Mouse (Mus musculus): ENCODE measurements around the gene Wnt4. TPM values are rescaled to one million over a fixed set of nuclear protein-coding genes. Genes with fewer than 3 reads are reported as not detected.

Wnt4 gene
- total RNA-seq, 2 experiments from 2014 or later: 5.7 to 9.8 TPM

DNA sequence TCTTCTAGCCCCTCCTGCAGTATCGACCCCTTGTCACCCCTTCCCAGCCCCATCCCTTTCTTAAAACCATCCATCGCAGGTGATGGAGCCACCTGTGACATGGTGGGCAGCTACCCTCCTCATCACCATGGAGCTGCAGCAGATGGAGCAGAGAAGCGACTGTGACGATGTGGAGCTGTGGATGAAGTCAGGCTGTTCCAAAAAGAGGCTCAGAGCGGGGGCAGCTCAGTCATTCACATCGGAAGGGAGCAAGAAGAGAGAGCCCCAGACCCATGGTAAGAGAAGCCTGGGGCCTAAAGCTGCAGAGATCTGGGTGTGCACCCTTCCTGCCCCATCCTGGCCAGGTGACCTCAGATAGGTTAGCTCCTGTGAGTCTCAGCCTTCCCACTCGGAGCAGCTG lies 26.8 kb downstream of the Wnt4 start:
- DNase-seq: no peak
- intact Hi-C loops (cut with DNase I): loop anchor here (10.0 kb wide), 1 partner anchor 379 kb away; no protein-coding TSS in a partner anchor

DNA sequence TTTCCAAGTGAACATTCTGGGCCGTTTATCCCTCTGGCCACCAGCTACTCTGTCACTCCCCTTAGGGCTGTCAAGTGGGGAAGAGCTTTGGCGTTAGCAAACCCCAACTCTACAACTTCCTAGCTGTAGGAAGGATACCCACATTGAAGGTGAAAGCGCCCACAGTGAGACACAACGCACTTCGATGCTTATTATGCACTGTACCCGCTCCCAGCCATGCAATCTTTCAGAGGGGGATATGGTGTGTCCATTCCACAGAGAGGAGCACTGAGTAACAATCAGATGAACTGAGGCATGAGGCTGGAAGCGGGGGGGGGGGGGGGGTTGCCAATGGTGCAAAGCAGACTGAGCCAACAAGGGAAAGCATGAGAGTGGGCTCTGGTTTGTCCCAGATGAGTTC lies 27.8 kb downstream of the Wnt4 start:
- intact Hi-C loops (cut with DNase I): loop anchor here (10.0 kb wide), 1 partner anchor 380 kb away; no protein-coding TSS in a partner anchor
- DNase-seq: no peak

DNA sequence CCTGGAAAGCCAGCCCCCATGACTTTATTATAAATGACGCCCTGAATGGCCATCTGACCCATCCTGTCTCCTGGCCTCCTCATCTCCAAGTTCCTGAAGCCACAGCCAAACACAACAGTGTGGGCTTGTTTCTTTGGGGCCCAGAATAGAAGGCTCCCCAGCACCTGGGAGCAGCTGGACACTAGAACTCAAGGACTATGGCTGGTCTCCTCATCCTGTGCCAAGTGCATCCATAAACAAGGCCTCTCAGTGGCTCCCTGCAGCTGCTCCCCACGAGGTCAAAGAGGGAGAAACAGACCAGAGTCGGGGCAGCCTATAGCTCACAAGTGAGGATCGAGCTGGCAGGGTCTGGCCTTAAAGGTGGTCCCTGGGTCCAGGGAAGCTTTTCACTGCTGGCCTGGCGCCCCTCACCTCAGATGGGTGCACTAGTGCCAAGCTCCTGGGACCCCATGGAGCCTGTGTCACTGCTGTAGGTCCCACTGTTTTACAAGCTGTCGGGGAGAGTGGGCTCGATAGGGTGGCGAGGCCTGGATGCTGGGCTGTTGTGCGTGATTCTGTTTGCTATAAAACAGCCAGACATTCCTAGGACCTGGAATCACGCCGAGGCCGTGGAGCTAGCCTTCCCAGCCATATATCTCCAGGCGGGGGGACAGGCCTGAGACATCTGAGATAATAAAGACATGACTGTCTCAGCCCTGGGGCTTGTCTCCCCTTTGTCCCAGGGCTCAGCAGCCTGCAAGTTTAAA lies 28.7 kb downstream of the Wnt4 start:
- intact Hi-C loops (cut with DNase I): loop anchor here (1.0 to 10.0 kb wide), 2 partner anchors 139 to 381 kb away; no protein-coding TSS in a partner anchor
- no peak for DNase-seq

DNA sequence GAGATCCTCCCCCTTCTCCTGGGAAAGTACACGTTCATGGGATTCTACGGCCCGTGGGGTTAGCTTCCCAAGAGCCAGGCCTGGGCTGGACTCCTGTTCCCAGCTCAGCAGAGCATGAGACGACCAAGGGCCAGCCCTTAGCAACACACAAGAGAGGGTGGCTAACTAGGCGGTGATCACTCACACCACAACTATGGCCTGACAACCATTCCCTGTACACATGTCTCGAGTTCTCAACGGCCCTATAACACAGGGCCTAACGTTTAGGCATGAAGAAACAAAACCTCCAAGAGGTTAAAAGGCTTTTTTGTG lies 29.2 kb downstream of the Wnt4 start:
- DNase-seq: no peak
- intact Hi-C loops (cut with DNase I): loop anchor here (1.0 to 10.0 kb wide), 2 partner anchors 139 to 382 kb away; no protein-coding TSS in a partner anchor

DNA sequence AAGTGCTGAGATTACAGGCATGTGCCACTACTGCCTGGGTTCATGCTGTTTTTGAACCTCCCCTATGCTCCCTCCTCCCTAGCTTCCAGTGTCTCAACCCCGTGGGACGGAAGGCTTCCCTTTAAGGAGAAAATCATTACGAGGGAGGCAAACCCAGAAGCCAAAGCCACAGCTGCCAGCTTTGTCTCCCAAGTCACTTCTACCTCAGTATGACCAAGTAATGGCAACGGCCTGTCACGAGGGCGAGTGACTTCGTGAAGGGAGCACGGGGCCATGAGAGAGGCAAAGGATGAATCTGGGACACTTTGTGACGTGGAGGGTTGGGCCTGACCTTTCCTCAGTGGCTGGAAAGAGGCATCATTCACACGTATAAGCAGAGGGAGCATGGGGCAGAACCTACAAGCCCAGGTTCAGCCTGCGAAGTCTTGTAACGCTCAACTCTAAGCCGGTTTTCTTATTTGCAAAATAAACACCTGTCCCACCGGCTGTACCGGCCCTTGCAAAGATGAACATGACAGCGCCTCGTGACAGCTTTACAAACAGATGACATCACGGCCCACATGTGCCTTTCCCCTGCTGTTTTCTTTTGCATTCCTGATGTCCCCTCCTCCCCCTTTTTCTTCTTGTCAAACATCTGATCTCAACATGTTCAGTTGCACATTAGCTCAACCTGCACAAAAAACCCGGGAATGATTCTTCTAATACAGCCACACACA lies 29.9 kb downstream of the Wnt4 start:
- DNase-seq: no peak
- intact Hi-C loops (cut with DNase I): loop anchor here (1.0 to 10.0 kb wide), 2 partner anchors 140 to 382 kb away; no protein-coding TSS in a partner anchor

DNA sequence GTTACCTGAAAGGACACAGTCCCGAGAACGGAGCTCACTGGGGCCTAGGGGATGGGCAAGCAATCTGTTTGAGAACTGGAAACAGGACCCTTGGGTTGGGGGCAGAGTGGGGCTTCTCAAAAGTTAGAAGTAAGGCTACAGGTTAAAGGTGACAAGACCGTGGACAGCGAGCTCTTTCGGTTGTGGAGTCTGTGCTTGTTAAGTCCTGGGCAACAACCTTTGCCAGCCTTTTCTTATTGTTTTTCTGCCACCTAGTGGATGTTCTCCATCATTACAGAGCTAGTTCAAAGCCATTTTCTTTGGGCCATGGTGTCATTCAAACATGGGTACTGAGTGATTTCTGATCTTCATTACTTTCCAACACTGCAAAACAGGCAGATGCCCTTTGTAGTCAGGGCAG lies 31.1 kb downstream of the Wnt4 start:
- intact Hi-C loops (cut with DNase I): loop anchor here (2.0 to 10.0 kb wide), 2 partner anchors 232 to 384 kb away; no protein-coding TSS in a partner anchor
- DNase-seq: no peak

DNA sequence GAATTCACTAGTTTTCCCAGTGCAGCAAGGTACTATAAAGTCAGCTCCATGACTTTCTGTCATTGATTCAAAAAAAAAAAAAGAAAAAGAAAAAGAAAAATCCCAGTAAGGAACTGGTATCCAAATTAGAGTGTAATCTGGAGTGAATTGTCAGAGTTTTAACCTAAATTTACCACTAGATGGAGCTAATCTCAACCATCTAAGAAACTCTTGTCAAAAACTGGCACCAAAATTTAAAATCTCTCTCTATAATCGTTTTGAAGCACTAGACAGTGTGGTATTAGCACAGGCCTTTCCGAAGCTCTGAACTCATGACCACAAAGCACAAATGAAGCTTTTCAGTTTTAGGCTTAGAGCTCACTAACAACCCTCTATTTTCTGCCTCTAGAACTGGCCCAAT lies 36.2 kb downstream of the Wnt4 start:
- DNase-seq: no peak
- intact Hi-C loops (cut with DNase I): loop anchor here (5.0 kb wide), 2 partner anchors 64 to 79 kb away; no protein-coding TSS in a partner anchor

DNA sequence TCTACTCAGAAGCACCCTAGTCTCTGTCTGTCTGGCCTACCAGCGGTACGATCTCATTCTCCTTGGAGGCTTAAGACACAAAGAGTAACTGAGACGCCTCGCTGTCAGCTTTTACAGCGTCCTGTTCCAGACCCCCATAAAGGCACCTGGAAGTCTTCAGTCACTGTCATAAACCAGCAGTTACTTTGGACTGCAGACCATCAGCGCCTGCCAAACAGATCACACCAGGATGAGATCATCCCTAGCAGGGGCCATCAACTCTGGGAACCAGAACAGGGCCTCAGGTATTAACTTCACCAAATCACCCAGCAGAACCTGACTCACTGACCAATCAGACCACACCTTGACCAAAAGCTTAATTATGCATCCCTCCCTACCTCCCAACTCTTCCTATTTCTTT lies 37.3 kb downstream of the Wnt4 start:
- intact Hi-C loops (cut with DNase I): loop anchor here (5.0 kb wide), 2 partner anchors 63 to 78 kb away; no protein-coding TSS in a partner anchor
- DNase-seq: no peak

DNA sequence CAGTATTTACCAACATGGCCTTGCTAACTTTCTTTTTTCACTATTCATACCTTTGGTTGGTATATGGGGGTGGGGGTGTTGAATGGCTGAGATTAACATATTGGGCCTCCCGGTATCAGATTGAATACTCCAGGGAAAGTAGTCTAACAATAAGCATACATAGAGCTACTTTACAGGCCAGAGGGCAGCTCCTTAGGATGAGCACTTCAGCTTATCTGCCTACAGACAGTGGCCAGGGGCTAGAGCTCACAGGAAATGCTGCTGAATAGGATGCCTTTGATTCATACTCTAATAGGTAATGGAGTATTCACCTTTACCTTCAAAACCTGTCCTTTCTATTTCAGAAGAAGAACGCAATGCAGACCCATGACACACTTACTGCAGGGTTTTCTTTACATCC lies 37.8 kb downstream of the Wnt4 start:
- intact Hi-C loops (cut with DNase I): loop anchor here (5.0 kb wide), 1 partner anchor 37 kb away; no protein-coding TSS in a partner anchor
- DNase-seq: no peak

DNA sequence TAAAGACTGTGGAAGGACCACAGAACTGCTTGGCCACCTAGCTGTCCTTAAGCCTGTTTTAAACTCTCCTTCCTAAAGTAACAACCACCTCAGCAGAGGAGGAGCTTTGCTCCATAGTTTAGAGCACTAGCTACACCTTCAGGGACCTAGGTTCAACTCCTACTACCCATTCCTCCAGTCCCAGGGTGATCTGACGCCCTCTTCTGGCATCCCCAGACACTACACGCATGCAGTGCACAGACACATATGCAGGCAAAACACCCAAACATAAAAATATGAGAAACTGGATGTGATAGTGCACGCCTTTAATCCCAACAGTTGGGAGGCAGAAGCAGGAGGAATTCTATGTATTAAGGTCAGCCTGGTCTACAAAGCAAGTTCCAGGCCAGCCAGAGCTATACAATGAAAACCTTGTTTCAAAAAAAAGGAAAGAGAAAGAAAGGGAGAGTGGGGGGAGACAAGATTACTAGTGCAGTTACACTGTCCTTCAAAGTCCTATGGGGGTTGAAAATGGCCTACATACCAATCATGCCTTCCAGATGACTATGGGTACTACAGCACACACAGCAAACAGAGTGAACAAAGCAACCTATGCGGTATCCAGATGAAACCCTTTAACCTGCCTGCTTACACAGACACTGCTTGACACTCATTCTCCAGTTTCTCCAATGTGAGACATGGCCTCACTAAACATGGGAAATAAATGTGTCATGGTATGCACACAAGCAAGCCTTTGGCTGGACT lies 38.9 kb downstream of the Wnt4 start:
- intact Hi-C loops (cut with DNase I): loop anchor here (5.0 kb wide), 1 partner anchor 36 kb away; no protein-coding TSS in a partner anchor
- no peak for DNase-seq

DNA sequence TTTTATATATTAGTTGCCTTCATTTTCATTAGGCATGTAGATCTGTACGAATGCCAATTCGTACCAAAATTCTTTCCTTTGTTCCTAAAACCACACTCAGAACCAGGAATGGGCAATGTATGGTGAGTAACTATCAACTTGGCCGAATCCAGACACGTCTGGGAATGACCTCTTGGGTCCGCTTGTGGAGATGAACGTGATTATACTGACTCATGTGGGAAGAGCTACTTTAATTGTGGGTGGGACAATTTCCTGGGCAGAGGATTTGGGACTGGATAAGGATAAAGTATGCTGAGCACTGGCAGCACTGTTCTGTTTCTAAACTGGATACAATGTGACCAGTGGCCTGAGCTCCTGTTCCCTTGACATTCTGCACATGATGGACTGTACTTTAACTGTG lies 47.6 kb downstream of the Wnt4 start:
- DNase-seq: no peak
- intact Hi-C loops (cut with DNase I): loop anchor here (5.0 kb wide), 1 partner anchor 47 kb away; no protein-coding TSS in a partner anchor

DNA sequence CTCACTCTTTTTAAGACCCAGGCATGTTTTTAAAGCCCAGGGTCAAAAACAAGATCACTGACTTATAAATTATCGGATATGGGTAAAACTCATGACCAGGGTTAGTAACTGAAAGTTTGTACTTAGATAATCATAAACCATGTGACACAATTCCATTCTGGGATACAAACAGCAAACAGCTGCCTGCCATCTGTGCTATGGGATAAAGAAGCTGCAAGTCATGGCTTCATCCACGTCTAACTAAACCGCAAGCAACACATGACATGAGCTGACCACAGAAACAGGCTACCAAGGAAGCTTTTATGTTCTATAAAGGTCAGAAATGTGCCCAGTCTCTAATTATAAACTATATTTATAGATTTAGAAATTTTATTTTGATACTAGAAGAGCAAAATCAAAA lies 49.2 kb downstream of the Wnt4 start:
- no peak for DNase-seq
- intact Hi-C loops (cut with DNase I): loop anchor here (5.0 kb wide), 1 partner anchor 46 kb away; no protein-coding TSS in a partner anchor

DNA sequence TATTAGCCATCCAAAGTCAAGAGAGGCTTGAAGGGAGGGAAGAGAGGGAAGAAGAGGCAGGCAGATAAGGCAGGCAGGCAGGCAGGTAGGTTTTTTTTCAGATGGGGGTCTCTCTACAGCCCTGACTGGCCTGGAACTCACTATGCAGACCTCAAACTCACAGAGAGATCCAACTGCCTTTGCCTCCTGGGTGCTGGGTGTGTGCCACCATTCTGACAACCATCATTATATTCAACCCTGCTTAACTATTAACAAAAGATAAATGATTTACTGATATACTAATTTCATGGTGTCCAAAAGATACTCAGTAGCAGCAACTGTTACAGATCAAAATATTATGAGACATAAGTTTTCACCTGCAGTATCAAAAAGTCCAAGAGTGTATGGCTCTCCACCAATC lies 54.8 kb downstream of the Wnt4 start:
- intact Hi-C loops (cut with DNase I): no loop called here

DNA sequence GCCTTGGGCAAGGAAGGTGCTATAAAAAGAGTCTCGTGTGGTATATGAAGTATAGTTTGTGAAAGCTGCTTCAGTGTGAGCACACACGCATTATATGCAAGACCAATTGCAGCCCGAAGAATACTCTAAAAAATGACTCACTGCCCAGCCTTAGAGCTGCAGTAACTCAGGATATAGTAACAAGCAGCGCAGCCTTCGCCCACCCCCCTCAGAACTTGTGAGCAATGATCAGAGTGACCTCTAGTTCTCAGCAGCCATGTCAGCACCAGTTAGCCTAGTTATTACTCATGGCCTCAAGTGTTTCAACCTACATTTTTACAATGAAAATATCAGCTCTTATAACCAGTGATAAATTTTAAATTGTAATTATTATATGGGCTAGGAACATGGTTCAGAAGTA lies 59.2 kb downstream of the Wnt4 start:
- intact Hi-C loops (cut with DNase I): no loop called here

More for the DNA sequence above, 54.8 kb downstream of the Wnt4 start:
- DNase-seq: no peak

DNA sequence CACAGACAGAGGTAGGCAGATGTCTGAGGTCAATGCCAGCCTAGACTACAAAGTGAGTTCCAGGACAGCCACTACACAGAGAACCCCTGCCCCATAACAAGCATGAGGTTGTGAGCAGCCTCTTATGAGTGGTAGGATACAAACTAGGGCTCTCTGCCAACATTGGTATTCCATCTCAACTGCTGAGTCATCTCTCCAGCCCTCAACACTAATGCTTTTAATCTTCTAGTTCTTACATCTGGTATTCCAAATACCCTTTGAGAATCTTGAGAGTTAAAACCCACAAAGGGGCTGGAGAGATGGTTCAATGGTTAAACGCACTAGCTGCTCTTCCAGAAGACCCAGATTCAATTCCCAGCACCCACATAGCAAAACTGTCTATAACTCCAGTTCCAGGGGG lies 62.1 kb downstream of the Wnt4 start:
- intact Hi-C loops (cut with DNase I): no loop called here
- no peak for DNase-seq

More for the DNA sequence above, 59.2 kb downstream of the Wnt4 start:
- no peak for DNase-seq

DNA sequence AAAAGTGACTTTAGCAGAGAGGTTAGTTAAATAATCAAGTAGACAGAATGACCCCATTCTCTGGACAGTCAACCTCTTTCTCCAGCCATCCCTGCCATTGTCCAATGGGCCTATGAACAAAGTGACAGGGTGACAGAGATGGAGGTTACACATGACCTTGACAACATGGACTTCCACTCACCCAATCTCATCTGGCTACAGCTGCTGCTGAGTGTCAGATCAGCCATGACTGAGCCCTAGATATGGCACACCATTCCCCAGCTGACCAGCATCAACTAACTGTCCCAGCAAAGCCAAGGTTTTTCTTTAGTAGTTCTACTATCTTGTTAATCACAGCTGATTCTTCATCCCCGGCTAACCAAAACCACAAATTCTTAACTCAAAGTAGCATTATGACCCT lies 65.5 kb downstream of the Wnt4 start:
- no peak for DNase-seq
- intact Hi-C loops (cut with DNase I): no loop called here

DNA sequence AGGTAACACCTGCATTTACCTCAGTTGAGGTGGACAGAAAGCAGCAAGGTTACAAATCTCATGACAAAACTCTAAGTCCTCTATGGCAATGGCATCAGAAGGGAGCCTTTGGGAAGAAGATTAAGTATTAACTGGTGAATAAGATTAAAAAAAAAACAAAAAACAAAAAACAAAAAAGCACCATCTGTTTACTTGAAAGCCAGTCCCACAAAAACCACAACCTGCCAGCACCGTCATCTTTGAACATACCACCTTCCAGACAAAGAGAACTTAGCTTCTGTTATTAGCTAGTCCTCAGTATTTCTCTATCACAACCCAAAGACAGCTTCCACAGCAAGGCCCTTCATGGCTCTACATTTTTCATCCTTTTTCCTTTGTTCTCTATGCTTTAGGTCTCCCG lies 67.8 kb downstream of the Wnt4 start:
- no peak for DNase-seq
- intact Hi-C loops (cut with DNase I): no loop called here

DNA sequence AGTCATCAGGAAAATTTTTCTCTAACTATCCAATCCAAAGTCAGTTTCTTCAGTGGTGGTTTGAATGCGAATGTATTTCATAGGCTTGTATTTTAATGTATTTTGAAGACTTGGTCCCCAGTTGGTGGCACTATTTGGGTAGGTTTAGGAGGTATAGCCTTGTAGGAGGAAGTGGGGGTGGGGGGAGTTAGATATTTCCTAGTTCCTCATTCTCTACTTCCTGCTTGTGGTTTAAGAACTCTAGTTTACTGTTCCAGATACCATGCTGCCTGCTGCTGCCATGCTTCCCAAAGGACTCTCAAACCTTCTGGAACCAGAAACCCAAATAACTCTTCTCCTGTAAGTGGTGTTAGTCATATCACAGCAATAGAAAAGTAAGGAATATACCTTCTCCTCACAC lies 68.5 kb downstream of the Wnt4 start:
- intact Hi-C loops (cut with DNase I): no loop called here
- no peak for DNase-seq

All from gastrocnemius, postnatal 36 days (tissue).